Mouse (Mus musculus): ENCODE data around the gene Slc24a3. TPM values are rescaled to one million over a fixed set of nuclear protein-coding genes. Genes with fewer than 3 reads are reported as not detected.

Slc24a3 gene
- total and polyA plus RNA-seq, 2 experiments from 2014 or later = 27.0 to 40.6 TPM

DNA sequence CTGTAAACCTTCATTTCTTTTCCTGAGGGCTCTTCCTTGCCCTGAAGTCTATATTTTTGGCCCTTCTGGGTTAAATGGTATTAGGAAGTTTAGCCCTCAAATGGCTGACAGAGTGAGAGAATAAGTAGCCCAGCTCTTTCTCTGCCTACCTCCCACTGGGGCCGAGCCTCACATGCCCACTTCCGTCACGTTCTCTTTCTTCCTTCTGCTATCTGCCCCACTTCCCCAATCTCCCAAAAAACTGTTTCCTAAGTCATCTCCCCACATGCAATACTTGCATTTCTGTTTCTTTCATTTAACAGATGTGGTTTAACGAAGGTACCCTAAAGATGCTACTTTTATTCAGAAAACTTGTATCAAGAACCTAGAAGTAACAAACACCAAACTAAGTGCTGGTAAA lies 406.6 kb downstream of the Slc24a3 start:
- Histone ChIP-seq H3K4me3 (ENCODE audit: low read depth, low read length) (no peak overlapping the region), H3K4me2 (ENCODE audit: low read depth) (no peak overlapping the region), H3K9ac (no peak overlapping the region), H3K4me1 (ENCODE audit: insufficient read depth) (no peaks in the 10 kb centered on the region), H3K36me3 (ENCODE audit: insufficient read depth) (no peaks in the 10 kb centered on the region), H3K27ac (ENCODE audit: low read depth, low read length) (no peak overlapping the region), H3K9me3 (ENCODE audit: low read length) (no peaks in the 10 kb centered on the region), H3K27me3 (ENCODE audit: insufficient read depth, low read length) (no peaks in the 10 kb centered on the region)
- TF ChIP-seq CTCF (IDR thresholded peaks at IDR 0.05; ENCODE audit: low read depth) = no peak
- ATAC-seq = no peak
- WGBS = 87% methylated on average over 4 of the region's 4 CpGs
- no peak for DNase-seq

DNA sequence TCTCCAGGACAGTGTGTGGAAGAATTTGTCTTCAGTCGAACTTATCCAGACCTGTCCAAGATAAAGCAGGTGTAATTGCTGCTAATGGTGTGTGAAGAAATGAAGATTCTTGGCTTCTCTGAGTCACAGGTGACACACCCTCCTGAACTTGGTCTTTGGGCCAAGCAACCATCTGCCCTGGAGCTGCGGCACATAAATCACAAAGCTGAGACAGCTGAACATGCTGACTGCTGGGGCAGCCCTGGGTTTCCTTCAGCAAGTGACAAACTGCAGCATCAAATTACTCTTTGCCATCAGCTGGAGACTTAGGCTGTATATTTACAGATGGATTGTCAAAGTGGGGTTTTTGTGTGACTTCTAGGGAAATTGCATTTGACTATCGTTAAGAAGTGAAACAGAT lies 415.5 kb downstream of the Slc24a3 start:
- H3K4me2 ChIP-seq (ENCODE audit: low read depth) = no peak overlapping the region
- no peak overlapping the region for H3K9ac ChIP-seq
- no peaks in the 10 kb centered on the region for H3K36me3 ChIP-seq (ENCODE audit: insufficient read depth)
- no peaks in the 10 kb centered on the region for H3K9me3 ChIP-seq (ENCODE audit: low read length)
- 77% methylated on average over 3 of the region's 3 CpGs for WGBS
- no peak for TF ChIP-seq CTCF (IDR thresholded peaks at IDR 0.05; ENCODE audit: low read depth)
- H3K4me1 ChIP-seq (ENCODE audit: insufficient read depth) = no peaks in the 10 kb centered on the region
- no peak overlapping the region for H3K4me3 ChIP-seq (ENCODE audit: low read depth, low read length)
- DNase-seq (no peak), ATAC-seq (no peak)
- H3K27ac ChIP-seq (ENCODE audit: low read depth, low read length) = no peak overlapping the region
- no peaks in the 10 kb centered on the region for H3K27me3 ChIP-seq (ENCODE audit: insufficient read depth, low read length)

- no peak overlapping the region for H3K4me3 ChIP-seq (ENCODE audit: low read depth, low read length)
- WGBS = 75% methylated on average over 3 of the region's 3 CpGs
- no peaks in the 10 kb centered on the region for H3K4me1 ChIP-seq (ENCODE audit: insufficient read depth)
- H3K4me2 ChIP-seq (ENCODE audit: low read depth) = no peak overlapping the region
- TF ChIP-seq CTCF (IDR thresholded peaks at IDR 0.05; ENCODE audit: low read depth) = no peak
- ATAC-seq (no peak), DNase-seq (no peak)
- H3K36me3 ChIP-seq (ENCODE audit: insufficient read depth) = no peaks in the 10 kb centered on the region
- H3K9me3 ChIP-seq (ENCODE audit: low read length) = no peaks in the 10 kb centered on the region
- H3K27ac ChIP-seq (ENCODE audit: low read depth, low read length) = no peak overlapping the region
- no peaks in the 10 kb centered on the region for H3K27me3 ChIP-seq (ENCODE audit: insufficient read depth, low read length)
- H3K9ac ChIP-seq = no peak overlapping the region
Measured at GRCm38 (mm10) chr2:145585437-145585836, 417.9 kb downstream of the Slc24a3 start.

GRCm38 (mm10) chr2:145588009-145588737 lies 420.6 kb downstream of the Slc24a3 start:
- no peak overlapping the region; the same call in 1 of the 2 replicates for H3K9ac ChIP-seq
- peak; percentile 99 for ATAC-seq
- no peak overlapping the region for H3K27ac ChIP-seq (ENCODE audit: low read depth, low read length)
- H3K4me2 ChIP-seq (ENCODE audit: low read depth) = no peak overlapping the region
- no peaks in the 10 kb centered on the region for H3K36me3 ChIP-seq (ENCODE audit: insufficient read depth)
- no peak overlapping the region for H3K4me3 ChIP-seq (ENCODE audit: low read depth, low read length)
- 67% methylated on average over 8 of the region's 8 CpGs for WGBS
- H3K9me3 ChIP-seq (ENCODE audit: low read length) = no peaks in the 10 kb centered on the region
- DNase-seq = peak; percentile 85
- no peaks in the 10 kb centered on the region for H3K27me3 ChIP-seq (ENCODE audit: insufficient read depth, low read length)
- no peaks in the 10 kb centered on the region for H3K4me1 ChIP-seq (ENCODE audit: insufficient read depth)
- TF ChIP-seq CTCF (IDR thresholded peaks at IDR 0.05; ENCODE audit: low read depth) = peak; percentile 96

DNA sequence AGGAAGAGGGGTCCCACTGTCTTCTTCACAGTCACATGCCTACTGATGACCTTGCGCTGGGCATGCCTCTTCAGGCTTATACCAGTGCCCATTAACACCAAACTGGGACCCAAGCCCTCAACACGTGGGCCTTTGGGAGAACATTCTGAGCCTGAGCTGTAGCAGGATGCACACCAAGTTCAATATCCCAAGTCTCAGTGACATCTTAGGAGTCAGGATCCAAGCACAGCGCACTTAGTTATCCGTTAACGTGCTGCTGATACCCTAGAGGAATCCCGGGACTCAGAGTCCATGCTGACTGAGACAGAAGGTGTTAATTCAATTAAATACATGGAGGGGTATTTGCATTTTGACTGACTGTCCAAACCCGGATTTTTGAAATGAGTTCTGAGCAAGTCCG lies 424.3 kb downstream of the Slc24a3 start:
- WGBS = 80% methylated on average over 8 of the region's 8 CpGs
- no peak for ATAC-seq

GRCm38 (mm10) chr2:145593649-145594347 lies 426.2 kb downstream of the Slc24a3 start:
- WGBS = 78% methylated on average over 3 of the region's 3 CpGs
- no peak overlapping the region for H3K4me3 ChIP-seq (ENCODE audit: low read depth, low read length)
- no peak for DNase-seq
- no peaks in the 10 kb centered on the region for H3K4me1 ChIP-seq (ENCODE audit: insufficient read depth)
- no peaks in the 10 kb centered on the region for H3K27me3 ChIP-seq (ENCODE audit: insufficient read depth, low read length)
- TF ChIP-seq CTCF (IDR thresholded peaks at IDR 0.05; ENCODE audit: low read depth) = no peak
- H3K9me3 ChIP-seq (ENCODE audit: low read length) = no peaks in the 10 kb centered on the region
- no peak overlapping the region for H3K4me2 ChIP-seq (ENCODE audit: low read depth)
- no peak overlapping the region for H3K27ac ChIP-seq (ENCODE audit: low read depth, low read length)
- no peaks in the 10 kb centered on the region for H3K36me3 ChIP-seq (ENCODE audit: insufficient read depth)
- H3K9ac ChIP-seq = no peak overlapping the region
- no peak for ATAC-seq

More for the DNA sequence above, 424.3 kb downstream of the Slc24a3 start:
- Histone ChIP-seq H3K27me3 (ENCODE audit: insufficient read depth, low read length) (no peaks in the 10 kb centered on the region), H3K4me2 (ENCODE audit: low read depth) (no peak overlapping the region), H3K9me3 (ENCODE audit: low read length) (no peaks in the 10 kb centered on the region), H3K27ac (ENCODE audit: low read depth, low read length) (no peak overlapping the region), H3K4me3 (ENCODE audit: low read depth, low read length) (no peak overlapping the region), H3K9ac (no peak overlapping the region), H3K4me1 (ENCODE audit: insufficient read depth) (no peaks in the 10 kb centered on the region), H3K36me3 (ENCODE audit: insufficient read depth) (no peaks in the 10 kb centered on the region)
- no peak for TF ChIP-seq CTCF (IDR thresholded peaks at IDR 0.05; ENCODE audit: low read depth)
- no peak for DNase-seq

DNA sequence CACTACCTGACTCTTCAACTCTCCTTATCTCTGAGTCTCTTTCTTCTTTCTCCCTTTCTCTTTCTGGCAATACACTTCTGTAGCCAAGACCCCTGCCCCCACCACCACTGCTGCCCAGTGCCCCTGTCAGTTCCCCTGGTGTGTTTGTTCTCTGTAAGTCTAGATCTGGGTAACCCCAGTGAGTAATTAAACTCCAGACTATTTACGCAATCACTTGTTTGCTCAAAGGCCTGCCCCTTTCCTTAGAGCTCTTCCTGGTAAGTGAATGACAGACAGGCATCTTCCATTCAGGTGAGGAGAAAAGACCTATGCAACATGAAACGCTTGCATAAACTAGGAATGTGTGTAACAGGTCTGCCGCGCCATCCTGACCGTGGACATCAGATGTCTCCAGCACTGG lies 430.3 kb downstream of the Slc24a3 start:
- Histone ChIP-seq H3K27me3 (ENCODE audit: insufficient read depth, low read length) (no peaks in the 10 kb centered on the region), H3K4me2 (ENCODE audit: low read depth) (no peak overlapping the region), H3K4me1 (ENCODE audit: insufficient read depth) (no peaks in the 10 kb centered on the region), H3K27ac (ENCODE audit: low read depth, low read length) (no peak overlapping the region), H3K36me3 (ENCODE audit: insufficient read depth) (no peaks in the 10 kb centered on the region), H3K4me3 (ENCODE audit: low read depth, low read length) (no peak overlapping the region), H3K9me3 (ENCODE audit: low read length) (no peaks in the 10 kb centered on the region), H3K9ac (no peak overlapping the region)
- ATAC-seq (no peak), DNase-seq (no peak)
- 86% methylated on average over 5 of the region's 5 CpGs for WGBS
- no peak for TF ChIP-seq CTCF (IDR thresholded peaks at IDR 0.05; ENCODE audit: low read depth)
